Mouse (Mus musculus): ENCODE results near the gene 1810055G02Rik. TPM values are rescaled to one million over a fixed set of nuclear protein-coding genes. Genes with fewer than 3 reads are reported as not detected.

Gene 1810055G02Rik
- polyA plus RNA-seq, 1 experiment from 2014 or later, result 46.7 TPM

DNA sequence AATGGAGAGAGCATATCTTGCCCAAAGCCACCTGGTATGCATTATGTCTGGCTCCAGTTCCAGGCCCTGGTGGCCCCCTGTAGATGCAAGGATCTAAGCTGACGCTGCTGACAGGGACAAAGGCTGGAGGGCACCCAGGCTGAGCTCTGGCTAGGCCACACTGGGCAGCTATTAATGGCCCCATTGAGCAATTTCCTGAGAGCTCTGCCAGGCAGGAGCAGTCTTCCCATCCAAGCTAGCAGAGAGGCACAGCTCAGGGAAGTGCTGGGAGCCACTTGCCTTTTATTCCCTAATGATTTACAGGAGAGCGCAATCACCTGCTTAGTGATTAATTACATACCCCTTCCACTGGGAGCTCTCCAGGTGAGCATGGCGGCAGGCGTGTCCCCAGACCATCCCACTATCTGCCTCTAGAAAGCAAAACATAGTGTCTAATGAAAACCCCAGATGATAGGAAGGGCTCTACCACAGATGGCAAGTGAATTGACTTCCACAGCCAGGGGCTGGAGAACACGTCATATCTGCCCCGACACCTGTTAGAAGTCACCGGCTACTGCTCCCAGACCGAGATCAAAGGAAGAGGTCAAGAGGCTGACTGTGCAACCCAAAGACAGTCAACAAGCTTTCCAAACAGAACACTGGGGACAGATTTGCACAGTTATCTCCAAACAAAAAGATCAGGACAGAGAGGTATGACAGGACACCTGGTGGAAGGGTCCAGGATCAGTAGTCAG, 33.8 kb upstream of the 1810055G02Rik start:
- Histone ChIP-seq H3K4me1 (ENCODE audit: control insufficient read depth, insufficient read depth, low read length) (no peaks in the 10 kb centered on the region), H3K27ac (ENCODE audit: low read depth, low read length) (no peak overlapping the region), H3K9me3 (ENCODE audit: control insufficient read depth, low read length) (peaks cover 3% of the 10 kb centered on the region), H3K4me3 (ENCODE audit: low read depth, low read length) (no peak overlapping the region), H3K9ac (ENCODE audit: low read length) (no peak overlapping the region), H3K4me2 (ENCODE audit: low read depth) (no peak overlapping the region), H3K36me3 (ENCODE audit: control insufficient read depth, insufficient read depth, low read length) (peaks cover 2% of the 10 kb centered on the region; the same call in 1 of the 2 replicates), H3K27me3 (ENCODE audit: control insufficient read depth, insufficient read depth, low read length) (no peaks in the 10 kb centered on the region)
- DNase-seq (ENCODE audit: low spot score) (no peak), ATAC-seq (ENCODE audit: insufficient read depth, low FRiP score, low TSS enrichment) (no peak)
- WGBS, result 66% methylated on average over 8 of the region's 8 CpGs

DNA sequence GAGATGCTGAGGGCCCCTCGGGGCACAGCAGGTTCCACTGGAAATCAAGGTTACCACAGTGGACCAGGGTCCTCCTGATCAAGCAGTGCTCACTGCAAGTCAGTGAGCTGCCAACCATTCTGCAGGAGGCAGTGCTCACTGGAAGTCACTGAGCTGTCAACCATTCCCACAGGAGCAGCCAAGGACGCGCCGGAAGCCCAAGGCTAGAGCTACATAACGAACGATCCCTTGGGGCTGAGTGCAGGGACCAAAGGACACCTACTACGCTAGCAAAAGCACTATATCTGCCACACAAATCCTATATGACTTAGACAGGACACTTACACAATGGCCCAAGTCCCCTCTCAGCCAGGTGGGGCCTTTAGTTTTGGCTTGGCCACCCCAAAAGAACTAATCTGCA, 27.4 kb upstream of the 1810055G02Rik start:
- H3K27ac ChIP-seq (ENCODE audit: low read depth, low read length), result no peak overlapping the region
- no peak overlapping the region for H3K4me2 ChIP-seq (ENCODE audit: low read depth)
- DNase-seq (ENCODE audit: low spot score), result no peak
- no peak overlapping the region for H3K4me3 ChIP-seq (ENCODE audit: low read depth, low read length)
- H3K27me3 ChIP-seq (ENCODE audit: control insufficient read depth, insufficient read depth, low read length), result no peaks in the 10 kb centered on the region
- no peaks in the 10 kb centered on the region for H3K36me3 ChIP-seq (ENCODE audit: control insufficient read depth, insufficient read depth, low read length)
- H3K4me1 ChIP-seq (ENCODE audit: control insufficient read depth, insufficient read depth, low read length), result peaks cover 10% of the 10 kb centered on the region
- no peak overlapping the region for H3K9ac ChIP-seq (ENCODE audit: low read length)
- no peak for ATAC-seq (ENCODE audit: insufficient read depth, low FRiP score, low TSS enrichment)
- 90% methylated on average over 7 of the region's 7 CpGs for WGBS
- H3K9me3 ChIP-seq (ENCODE audit: control insufficient read depth, low read length), result no peaks in the 10 kb centered on the region

DNA sequence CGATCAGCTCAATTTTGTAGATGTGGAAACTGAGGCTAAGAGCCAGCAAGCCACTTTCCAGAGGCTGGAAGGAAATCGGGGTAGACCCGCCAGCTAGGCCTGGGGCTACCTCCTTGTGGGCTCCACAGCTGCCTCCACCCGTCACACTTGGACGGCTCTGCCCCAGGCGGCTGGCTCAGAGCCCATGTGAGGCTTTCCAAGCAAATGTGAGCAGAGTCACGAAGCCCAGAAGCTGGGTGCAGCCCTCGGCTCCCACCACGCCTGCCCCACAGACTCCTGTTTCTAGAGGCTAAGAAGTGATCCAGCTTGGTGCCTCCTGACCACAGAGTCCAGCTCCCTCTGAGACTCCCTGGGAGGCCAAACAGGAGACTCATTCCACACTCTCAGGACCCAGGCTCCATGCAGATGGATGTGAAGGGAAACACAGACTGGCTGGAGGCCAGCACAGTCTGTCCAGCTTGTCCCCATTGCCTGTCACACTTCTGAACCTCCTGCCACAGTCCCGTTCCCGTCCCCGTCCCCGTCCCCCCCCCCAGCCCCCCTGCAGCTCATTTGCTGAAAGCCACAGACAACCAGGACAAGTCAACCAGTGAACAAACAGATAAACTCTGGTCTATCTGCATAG, 26.7 kb upstream of the 1810055G02Rik start:
- H3K9me3 ChIP-seq (ENCODE audit: control insufficient read depth, low read length), result no peaks in the 10 kb centered on the region
- H3K27ac ChIP-seq (ENCODE audit: low read depth, low read length), result no peak overlapping the region
- peaks cover 12% of the 10 kb centered on the region for H3K4me1 ChIP-seq (ENCODE audit: control insufficient read depth, insufficient read depth, low read length)
- DNase-seq (ENCODE audit: low spot score) (no peak), ATAC-seq (ENCODE audit: insufficient read depth, low FRiP score, low TSS enrichment) (no peak)
- 64% methylated on average over 13 of the region's 13 CpGs for WGBS
- H3K4me3 ChIP-seq (ENCODE audit: low read depth, low read length), result no peak overlapping the region
- no peaks in the 10 kb centered on the region for H3K36me3 ChIP-seq (ENCODE audit: control insufficient read depth, insufficient read depth, low read length)
- no peaks in the 10 kb centered on the region for H3K27me3 ChIP-seq (ENCODE audit: control insufficient read depth, insufficient read depth, low read length)
- H3K4me2 ChIP-seq (ENCODE audit: low read depth), result no peak overlapping the region
- H3K9ac ChIP-seq (ENCODE audit: low read length), result no peak overlapping the region

DNA sequence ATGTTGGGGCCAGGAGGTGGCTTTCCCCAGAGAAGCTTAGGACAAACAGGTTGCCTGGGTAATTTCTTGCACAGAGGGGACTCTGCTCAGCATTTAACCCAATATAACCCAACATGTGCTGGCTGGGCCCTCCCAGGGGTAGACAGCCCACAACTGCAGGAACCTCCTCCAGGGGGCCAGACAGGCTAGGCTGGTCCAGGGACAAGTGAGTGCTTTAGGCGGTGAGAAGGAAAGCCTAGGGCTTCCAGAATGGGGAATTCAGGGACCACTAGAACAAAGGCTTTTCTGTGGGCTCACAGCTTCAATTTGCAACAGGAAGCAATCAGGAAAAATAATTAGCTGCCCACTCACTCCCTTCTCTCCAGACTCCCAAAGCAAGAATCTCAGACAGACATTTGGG, 23.7 kb upstream of the 1810055G02Rik start:
- 14% methylated on average over 1 of the region's 1 CpGs for WGBS
- no peak overlapping the region for H3K9ac ChIP-seq (ENCODE audit: low read length)

DNA sequence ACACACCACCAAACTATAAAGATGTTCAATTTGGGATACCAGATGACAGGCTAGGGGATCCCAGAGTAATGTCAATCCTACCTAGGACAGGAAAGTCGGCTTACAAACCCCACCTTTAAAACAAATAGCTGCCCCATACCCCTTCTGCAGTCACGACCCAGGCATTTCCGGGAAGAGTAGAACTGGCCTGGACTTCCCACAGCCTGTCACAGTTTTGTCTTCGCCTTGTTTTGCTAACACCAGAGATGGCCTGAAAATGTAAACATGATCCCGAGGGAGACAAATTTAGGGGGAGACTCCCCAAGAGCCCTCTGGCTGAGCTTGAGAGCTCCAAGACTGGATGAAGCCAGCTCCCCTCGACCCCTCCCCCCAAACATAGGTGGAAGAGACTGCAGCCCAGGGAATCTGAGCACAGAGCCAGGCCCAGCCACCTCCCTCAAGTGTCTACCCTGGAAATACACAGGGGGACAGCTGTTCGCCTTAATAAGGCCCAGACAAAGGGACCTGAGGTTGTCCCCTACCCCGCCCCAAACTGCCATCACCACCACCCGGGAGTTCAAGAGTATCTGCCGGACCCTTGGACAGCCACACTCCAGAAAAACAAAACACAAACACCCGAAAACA, 23.0 kb upstream of the 1810055G02Rik start:
- H3K27me3 ChIP-seq (ENCODE audit: control insufficient read depth, insufficient read depth, low read length), result no peaks in the 10 kb centered on the region; the same call in 1 of the 2 replicates
- DNase-seq (ENCODE audit: low spot score), result peak; percentile 39
- ATAC-seq (ENCODE audit: insufficient read depth, low FRiP score, low TSS enrichment), result no peak
- peak overlapping the region; percentile 94 for H3K4me2 ChIP-seq (ENCODE audit: low read depth)
- H3K4me3 ChIP-seq (ENCODE audit: low read depth, low read length), result peak overlapping the region; percentile 94
- WGBS, result 9% methylated on average over 11 of the region's 11 CpGs
- no peaks in the 10 kb centered on the region for H3K9me3 ChIP-seq (ENCODE audit: control insufficient read depth, low read length)
- no peak overlapping the region for H3K27ac ChIP-seq (ENCODE audit: low read depth, low read length)
- H3K4me1 ChIP-seq (ENCODE audit: control insufficient read depth, insufficient read depth, low read length), result peaks cover 15% of the 10 kb centered on the region
- H3K9ac ChIP-seq (ENCODE audit: low read length), result peak overlapping the region; percentile 86
- no peaks in the 10 kb centered on the region for H3K36me3 ChIP-seq (ENCODE audit: control insufficient read depth, insufficient read depth, low read length)

More for the DNA sequence above, 23.7 kb upstream of the 1810055G02Rik start:
- H3K4me1 ChIP-seq (ENCODE audit: control insufficient read depth, insufficient read depth, low read length), result peaks cover 15% of the 10 kb centered on the region
- ATAC-seq (ENCODE audit: insufficient read depth, low FRiP score, low TSS enrichment), result no peak
- peak overlapping the region; percentile 94 for H3K4me2 ChIP-seq (ENCODE audit: low read depth)
- no peaks in the 10 kb centered on the region for H3K9me3 ChIP-seq (ENCODE audit: control insufficient read depth, low read length)
- H3K36me3 ChIP-seq (ENCODE audit: control insufficient read depth, insufficient read depth, low read length), result no peaks in the 10 kb centered on the region
- DNase-seq (ENCODE audit: low spot score), result no peak
- no peak overlapping the region for H3K4me3 ChIP-seq (ENCODE audit: low read depth, low read length)
- no peak overlapping the region for H3K27ac ChIP-seq (ENCODE audit: low read depth, low read length)
- no peaks in the 10 kb centered on the region; the same call in 1 of the 2 replicates for H3K27me3 ChIP-seq (ENCODE audit: control insufficient read depth, insufficient read depth, low read length)

DNA sequence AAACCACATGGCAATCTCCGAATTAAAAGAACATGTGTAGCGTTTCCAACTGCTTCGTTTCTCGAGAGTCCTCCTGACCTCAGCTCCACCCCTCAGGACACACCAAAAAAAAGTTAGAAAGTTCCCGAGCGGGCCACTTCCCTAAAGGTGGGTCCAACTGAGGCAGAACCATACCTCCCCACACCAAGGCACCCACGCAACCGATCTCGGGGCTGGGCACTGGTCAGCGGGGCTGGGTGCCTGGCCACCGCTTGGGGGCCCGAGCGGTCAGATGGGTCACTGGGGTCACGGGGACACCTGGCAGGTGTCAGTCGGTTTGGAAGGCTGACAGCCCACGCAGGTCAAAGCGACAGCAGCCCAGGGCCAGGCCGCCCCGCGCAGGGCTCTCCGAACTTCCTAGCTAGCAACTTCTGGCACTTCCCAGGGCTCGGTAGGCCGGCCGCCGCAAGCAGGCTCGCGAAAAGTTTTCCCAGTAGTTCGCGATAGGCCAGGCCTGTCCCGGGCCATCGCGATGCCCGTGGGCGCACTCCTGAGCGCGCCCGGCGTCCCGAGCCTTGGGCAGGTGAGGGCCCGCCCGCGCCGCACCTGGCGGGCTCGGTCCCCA, 22.4 kb upstream of the 1810055G02Rik start:
- H3K36me3 ChIP-seq (ENCODE audit: control insufficient read depth, insufficient read depth, low read length), result no peaks in the 10 kb centered on the region
- H3K4me2 ChIP-seq (ENCODE audit: low read depth), result peak overlapping the region; percentile 94
- ATAC-seq (ENCODE audit: insufficient read depth, low FRiP score, low TSS enrichment), result no peak
- WGBS, result under 1% methylated on average over 45 of the region's 45 CpGs
- no peak overlapping the region for H3K27ac ChIP-seq (ENCODE audit: low read depth, low read length)
- H3K4me3 ChIP-seq (ENCODE audit: low read depth, low read length), result peak overlapping the region; percentile 94
- peak; percentile 44 for DNase-seq (ENCODE audit: low spot score)
- H3K9ac ChIP-seq (ENCODE audit: low read length), result peak overlapping the region; percentile 86
- no peaks in the 10 kb centered on the region; the same call in 1 of the 2 replicates for H3K27me3 ChIP-seq (ENCODE audit: control insufficient read depth, insufficient read depth, low read length)
- peaks cover 15% of the 10 kb centered on the region for H3K4me1 ChIP-seq (ENCODE audit: control insufficient read depth, insufficient read depth, low read length)
- H3K9me3 ChIP-seq (ENCODE audit: control insufficient read depth, low read length), result no peaks in the 10 kb centered on the region

DNA sequence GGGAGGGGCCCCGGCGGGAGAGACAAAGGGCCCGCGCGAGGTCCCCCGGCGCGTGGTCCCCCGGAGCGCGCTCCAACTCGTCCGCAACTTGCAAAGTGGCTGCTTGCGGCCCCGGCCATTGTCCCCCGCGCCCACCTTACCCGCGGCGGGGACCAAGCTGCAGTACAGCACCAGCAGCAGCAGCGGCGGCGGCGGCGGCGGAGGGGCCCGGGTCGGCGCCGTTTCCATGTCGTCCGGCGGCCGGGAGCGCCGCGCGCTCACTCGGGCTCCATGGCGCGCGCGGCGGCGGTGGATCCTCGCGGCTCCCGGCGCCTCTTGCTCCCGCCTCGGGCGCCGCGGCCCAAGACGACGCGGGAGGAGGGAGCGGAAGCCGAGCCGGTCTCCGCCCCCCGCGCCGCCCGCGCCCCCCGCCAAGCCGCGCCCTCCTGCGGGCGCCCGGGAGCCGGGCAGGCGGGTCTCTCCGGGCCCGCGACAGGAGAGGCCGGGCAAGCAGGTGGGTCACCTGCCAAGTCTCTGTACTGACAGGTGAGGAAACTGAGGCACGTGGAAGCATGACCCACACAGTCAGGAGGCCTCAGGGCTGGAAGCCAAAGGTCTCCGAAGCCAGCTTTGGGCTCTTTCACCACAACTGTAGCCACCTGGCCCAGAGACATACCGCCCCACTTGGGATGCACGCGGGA, 21.7 kb upstream of the 1810055G02Rik start, which contains the start of gene Lrp5:
Lrp5 (minus strand) TSS at position 350 of the 680 bp plus-strand sequence.
- no peak within 1 kb of the TSS for H3K27ac ChIP-seq (ENCODE audit: low read depth, low read length)
- ATAC-seq (ENCODE audit: insufficient read depth, low FRiP score, low TSS enrichment), result no peak

DNA sequence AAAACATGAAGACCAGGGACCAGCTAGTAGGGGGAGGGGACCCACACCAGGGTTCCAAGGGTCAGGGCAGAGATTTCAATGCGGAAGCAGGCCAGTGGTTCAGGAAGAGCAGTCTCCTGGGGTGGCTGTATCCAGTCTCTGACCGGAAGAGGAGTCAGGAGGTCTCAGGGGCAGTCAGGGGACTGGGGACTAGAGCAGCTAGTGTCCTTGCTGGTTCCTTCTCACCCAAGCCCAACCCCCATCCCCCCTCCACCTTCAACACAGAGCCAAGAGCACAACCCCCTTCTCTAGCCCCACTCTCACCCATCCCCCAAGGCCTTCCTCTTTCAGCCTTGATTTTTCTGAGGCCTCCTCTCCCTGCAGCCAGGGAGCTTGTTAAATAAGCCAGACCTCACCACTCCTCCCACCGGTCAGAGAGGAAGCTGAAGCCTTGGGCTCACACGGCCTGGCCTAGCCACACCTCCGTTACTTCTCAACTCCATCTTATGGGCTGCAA, 20.4 kb upstream of the 1810055G02Rik start:
- no peak for ATAC-seq (ENCODE audit: insufficient read depth, low FRiP score, low TSS enrichment)
- Histone ChIP-seq H3K4me1 (ENCODE audit: control insufficient read depth, insufficient read depth, low read length) (peaks cover 15% of the 10 kb centered on the region), H3K9ac (ENCODE audit: low read length) (no peak overlapping the region), H3K4me3 (ENCODE audit: low read depth, low read length) (no peak overlapping the region), H3K9me3 (ENCODE audit: control insufficient read depth, low read length) (no peaks in the 10 kb centered on the region), H3K27me3 (ENCODE audit: control insufficient read depth, insufficient read depth, low read length) (no peaks in the 10 kb centered on the region; the same call in 1 of the 2 replicates), H3K36me3 (ENCODE audit: control insufficient read depth, insufficient read depth, low read length) (no peaks in the 10 kb centered on the region), H3K27ac (ENCODE audit: low read depth, low read length) (no peak overlapping the region), H3K4me2 (ENCODE audit: low read depth) (no peak overlapping the region)
- 13% methylated on average over 5 of the region's 5 CpGs for WGBS
- peak; percentile 41 for DNase-seq (ENCODE audit: low spot score)

More for the DNA sequence above, 21.7 kb upstream of the 1810055G02Rik start, which contains the start of gene Lrp5:
- peak within 1 kb of the TSS; percentile 94 for H3K4me3 ChIP-seq (ENCODE audit: low read depth, low read length)
- peak; percentile 50 for DNase-seq (ENCODE audit: low spot score)
- WGBS, result 1% methylated on average over 58 of the region's 83 CpGs
- no peaks in the 10 kb centered on the region; the same call in 1 of the 2 replicates for H3K27me3 ChIP-seq (ENCODE audit: control insufficient read depth, insufficient read depth, low read length)
- peaks cover 15% of the 10 kb centered on the region for H3K4me1 ChIP-seq (ENCODE audit: control insufficient read depth, insufficient read depth, low read length)
- H3K36me3 ChIP-seq (ENCODE audit: control insufficient read depth, insufficient read depth, low read length), result no peaks in the 10 kb centered on the region
- peak within 1 kb of the TSS; percentile 86 for H3K9ac ChIP-seq (ENCODE audit: low read length)
- H3K9me3 ChIP-seq (ENCODE audit: control insufficient read depth, low read length), result no peaks in the 10 kb centered on the region
- H3K4me2 ChIP-seq (ENCODE audit: low read depth), result peak within 1 kb of the TSS; percentile 94
